Mouse (Mus musculus) liver, embryonic 14.5 days (tissue): Measurements from ENCODE around the gene Qrich1.

Experiments used
- CTCF ChIP-seq: IDR thresholded peaks from 2 replicates; pipeline ENCODE4 v1.5.1; 2016; ENCODE audit warnings: antibody characterized with exemption, low read depth, control low read depth
- EP300 ChIP-seq: IDR thresholded peaks from 2 replicates; pipeline ENCODE4 v1.6.1; 2016; ENCODE audit warnings: antibody characterized with exemption, low read depth

GRCm38 (mm10) chr9:108578545-108579343 is 62.1 kb downstream of the Qrich1 start, which contains the start of gene Wdr6:
- TF ChIP-seq EP300 (peak; percentile 40; the same call in 1 of the 2 replicates), CTCF (0 out of 2 replicates have a peak, but pooled peaks have one; percentile 19)
